Mouse (Mus musculus) liver, adult 2 months (tissue): Measurements from ENCODE around the gene Ece1. TPM values are rescaled to one million over a fixed set of nuclear protein-coding genes. Genes with fewer than 3 reads are reported as not detected.

Experiments used
- DNase-seq: peaks from one replicate; pipeline ENCODE4 v3.0.0-alpha.2; 2011; ENCODE audit warnings: low read depth, low spot score; ENCODE audit errors: extremely low read depth
- H3K27ac ChIP-seq: fragments of 200-500 bp; replicated peaks from 2 replicates; pipeline ENCODE4 v1.5.1; 2012; ENCODE audit warnings: low read depth, mild to moderate bottlenecking, control low read depth, inconsistent platforms, low read length; ENCODE audit not compliant: insufficient read depth
- H3K27me3 ChIP-seq: fragments of 200-500 bp; 2 replicates; pipeline ENCODE4 v1.6.1; 2012; ENCODE audit warnings: mild to moderate bottlenecking, moderate library complexity, low read length, inconsistent platforms; ENCODE audit not compliant: control insufficient read depth, insufficient read depth
- H3K36me3 ChIP-seq: fragments of 200-500 bp; 2 replicates; pipeline ENCODE4 v1.6.1; 2012; ENCODE audit warnings: low read length, inconsistent platforms; ENCODE audit not compliant: control insufficient read depth, insufficient read depth
- H3K4me1 ChIP-seq: fragments of 200-500 bp; 2 replicates; pipeline ENCODE4 v1.6.1; 2011; ENCODE audit warnings: low read length; ENCODE audit not compliant: control insufficient read depth, insufficient read depth
- H3K4me3 ChIP-seq: fragments of 200-500 bp; 2 replicates; pipeline ENCODE4 v1.5.1; 2011; ENCODE audit warnings: low read depth, mild to moderate bottlenecking, control low read depth, low read length, moderate library complexity; ENCODE audit not compliant: insufficient read depth
- H3K79me2 ChIP-seq: fragments of 200-500 bp; 2 replicates; pipeline ENCODE4 v1.6.1; 2012; ENCODE audit warnings: inconsistent platforms, mild to moderate bottlenecking, low read length, moderate library complexity; ENCODE audit not compliant: control insufficient read depth, insufficient read depth
- H3K9ac ChIP-seq: fragments of 200-500 bp; 2 replicates; pipeline ENCODE4 v1.6.1; 2012; ENCODE audit warnings: low read depth, mild to moderate bottlenecking, control low read depth, inconsistent platforms, low read length
- CTCF ChIP-seq: fragments of 200-500 bp; IDR thresholded peaks from 2 replicates; pipeline ENCODE4 v1.5.1; 2011; ENCODE audit warnings: low read depth, low read length, control low read depth
- POLR2A ChIP-seq: fragments of 200-500 bp; IDR thresholded peaks from 2 replicates; pipeline ENCODE4 v1.6.1; 2011; ENCODE audit warnings: low read length, control low read depth; ENCODE audit not compliant: insufficient read depth; ENCODE audit errors: extremely low read depth
- WGBS: fragments of 180-500 bp; shearing (Covaris S2); methylation state at CpG from one replicate; pipeline ENCODE4 v1.1.7; 2018; 5-methylcytosine and 5-hydroxymethylcytosine counted together
- polyA plus RNA-seq: library from polyadenylated mRNA; depleted of rRNA; stranded (reverse); fragments of >200 nt; gene quantifications from 2 replicates; pipeline ENCODE4 v1.2.3, GENCODE M21; 2012
- total RNA-seq: library from RNA; depleted of rRNA; stranded (reverse); fragments of >200 nt; gene quantifications from 2 replicates; pipeline ENCODE4 v1.2.3, GENCODE M21; 2014

The Ece1 gene
- total and polyA plus RNA-seq, 2 experiments = 213 to 630 TPM

DNA sequence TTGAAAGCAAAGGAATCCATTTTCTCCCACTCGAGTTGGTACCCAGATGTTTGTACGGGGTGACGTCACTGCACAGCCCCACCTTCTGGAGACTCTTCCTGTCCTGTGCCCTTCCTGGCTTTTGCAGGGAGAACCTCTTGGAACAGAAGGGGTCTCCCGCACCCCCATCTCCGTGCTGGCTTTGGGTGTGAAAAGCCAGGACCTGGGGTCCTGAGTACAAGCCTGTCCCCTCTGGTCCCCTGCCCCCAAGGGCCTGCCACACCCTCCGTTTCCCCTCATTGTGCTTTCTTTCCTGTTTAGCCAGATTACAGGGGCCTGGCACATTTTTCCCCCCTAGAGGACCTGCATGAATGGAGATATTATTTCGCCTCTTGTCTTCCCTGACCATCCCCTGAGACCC is 58.0 kb downstream of the Ece1 start:
- peak overlapping the region; percentile 79 for H3K27ac ChIP-seq
- TF ChIP-seq POLR2A = no peak
- no peak for TF ChIP-seq CTCF
- no peak overlapping the region for H3K4me3 ChIP-seq
- H3K79me2 ChIP-seq = peaks cover 24% of the 10 kb centered on the region; the same call in 1 of the 2 replicates
- no peaks in the 10 kb centered on the region for H3K4me1 ChIP-seq
- peaks cover 14% of the 10 kb centered on the region; the same call in 1 of the 2 replicates for H3K36me3 ChIP-seq
- 72% methylated on average over 7 of the region's 7 CpGs for WGBS
- no peaks in the 10 kb centered on the region for H3K27me3 ChIP-seq
- no peak for DNase-seq
- no peak overlapping the region for H3K9ac ChIP-seq

DNA sequence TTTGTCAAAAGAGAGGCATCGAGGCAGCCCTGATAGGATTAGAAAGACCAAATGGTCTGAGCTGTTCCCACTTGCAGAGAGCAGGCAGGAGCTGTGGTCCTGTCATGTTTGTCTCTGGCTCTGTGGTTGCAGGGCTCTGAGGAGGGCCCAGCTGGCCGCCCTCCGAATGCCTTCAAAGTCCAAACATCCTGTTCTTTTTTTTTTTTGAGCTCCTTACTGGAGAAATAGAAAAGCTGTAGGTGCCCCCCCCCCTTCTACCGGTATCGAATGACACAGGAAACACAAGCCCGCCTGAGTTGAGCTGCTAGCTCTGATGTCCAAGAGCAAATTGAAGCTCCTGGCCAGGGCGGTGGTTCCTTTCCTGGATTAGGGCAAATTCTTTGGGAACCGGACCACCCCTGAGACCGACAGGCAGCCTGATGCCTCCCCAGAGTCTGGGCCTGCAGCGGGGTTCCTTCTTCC is 58.5 kb downstream of the Ece1 start:
- Histone ChIP-seq H3K27me3 (no peaks in the 10 kb centered on the region), H3K4me3 (peak overlapping the region; percentile 52), H3K27ac (peak overlapping the region; percentile 79), H3K9ac (peak overlapping the region; percentile 61; the same call in 1 of the 2 replicates), H3K36me3 (peaks cover 14% of the 10 kb centered on the region; the same call in 1 of the 2 replicates), H3K4me1 (no peaks in the 10 kb centered on the region), H3K79me2 (peaks cover 24% of the 10 kb centered on the region; the same call in 1 of the 2 replicates)
- no peak for TF ChIP-seq POLR2A
- no peak for DNase-seq
- 56% methylated on average over 10 of the region's 10 CpGs for WGBS

DNA sequence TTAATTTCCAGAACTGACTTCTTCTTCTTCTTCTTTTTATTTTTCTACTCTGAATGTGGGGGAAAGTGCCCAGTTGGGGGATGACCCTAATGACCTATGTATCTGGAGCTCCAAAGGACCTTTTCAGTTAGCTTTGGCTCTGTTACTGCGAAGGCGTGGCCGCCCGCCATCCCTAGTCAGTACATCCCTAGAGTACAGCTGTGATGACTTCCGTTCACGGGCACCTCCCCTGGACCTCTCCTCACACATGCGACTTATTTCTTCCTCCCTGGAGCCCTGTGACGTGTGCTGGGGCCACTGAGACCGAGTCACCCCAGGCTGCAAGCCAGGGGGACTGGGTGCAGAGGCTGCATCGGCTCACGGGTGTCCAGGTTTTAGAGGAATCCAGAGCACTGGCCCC is 59.5 kb downstream of the Ece1 start:
- H3K9ac ChIP-seq = no peak overlapping the region
- no peaks in the 10 kb centered on the region for H3K4me1 ChIP-seq
- H3K27me3 ChIP-seq = no peaks in the 10 kb centered on the region
- H3K36me3 ChIP-seq = peaks cover 17% of the 10 kb centered on the region
- no peak for TF ChIP-seq CTCF
- no peak for TF ChIP-seq POLR2A
- DNase-seq = peak; percentile 46
- H3K79me2 ChIP-seq = peaks cover 20% of the 10 kb centered on the region; the same call in 1 of the 2 replicates
- H3K27ac ChIP-seq = no peak overlapping the region; the same call in 1 of the 2 replicates
- no peak overlapping the region for H3K4me3 ChIP-seq
- WGBS = 51% methylated on average over 11 of the region's 11 CpGs

DNA sequence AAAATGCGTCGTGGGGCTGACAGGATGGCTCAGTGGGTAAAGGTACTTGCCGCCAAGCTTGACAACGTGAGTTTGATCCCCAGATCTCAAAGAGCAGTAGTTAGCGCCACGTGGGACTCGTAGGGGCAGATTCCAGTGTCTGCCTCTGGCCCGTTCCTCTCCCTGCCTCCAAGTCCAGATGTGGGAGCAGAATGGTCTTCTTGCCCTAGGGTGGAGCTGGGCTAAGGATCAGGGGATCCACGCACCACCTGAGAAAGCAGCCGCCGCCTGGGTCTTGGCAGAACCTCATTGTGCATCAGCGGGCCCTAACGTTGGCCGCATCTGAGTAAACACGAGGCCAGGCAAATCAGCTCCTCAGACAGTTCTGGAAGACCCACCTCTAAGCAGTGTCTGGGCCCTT is 61.0 kb downstream of the Ece1 start:
- H3K9ac ChIP-seq = no peak overlapping the region
- no peak overlapping the region for H3K27ac ChIP-seq
- WGBS = 89% methylated on average over 15 of the region's 15 CpGs
- DNase-seq = no peak
- no peaks in the 10 kb centered on the region for H3K27me3 ChIP-seq
- H3K4me1 ChIP-seq = no peaks in the 10 kb centered on the region
- H3K36me3 ChIP-seq = peaks cover 27% of the 10 kb centered on the region
- TF ChIP-seq CTCF (no peak), POLR2A (no peak)
- H3K4me3 ChIP-seq = no peak overlapping the region
- peaks cover 13% of the 10 kb centered on the region; the same call in 1 of the 2 replicates for H3K79me2 ChIP-seq

DNA sequence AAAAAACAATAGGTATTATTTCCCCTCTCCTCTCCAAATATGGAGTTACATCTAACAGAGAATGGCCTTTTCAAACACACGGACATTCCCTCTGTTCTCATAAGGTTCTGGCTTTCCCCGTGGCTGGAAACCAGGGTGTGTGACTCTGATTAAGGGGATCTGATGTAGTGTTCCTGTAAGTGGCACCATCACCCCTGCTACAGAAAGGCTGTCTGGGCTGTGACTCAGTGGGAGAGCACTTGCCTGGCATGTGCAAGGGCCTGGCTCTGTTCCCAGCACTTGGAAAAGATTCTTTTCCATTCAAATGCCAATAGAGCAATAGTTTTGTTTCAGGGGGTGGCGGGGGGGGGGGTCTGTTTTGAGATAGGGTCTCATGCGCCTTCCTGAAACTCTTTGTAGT is 63.1 kb downstream of the Ece1 start:
- WGBS = 84% methylated on average over 4 of the region's 4 CpGs
- Histone ChIP-seq H3K27ac (no peak overlapping the region), H3K36me3 (peaks cover 36% of the 10 kb centered on the region), H3K79me2 (peaks cover 13% of the 10 kb centered on the region; the same call in 1 of the 2 replicates), H3K9ac (no peak overlapping the region), H3K4me1 (peaks cover 8% of the 10 kb centered on the region), H3K4me3 (no peak overlapping the region), H3K27me3 (no peaks in the 10 kb centered on the region)
- no peak for DNase-seq
- TF ChIP-seq CTCF (no peak), POLR2A (no peak)

DNA sequence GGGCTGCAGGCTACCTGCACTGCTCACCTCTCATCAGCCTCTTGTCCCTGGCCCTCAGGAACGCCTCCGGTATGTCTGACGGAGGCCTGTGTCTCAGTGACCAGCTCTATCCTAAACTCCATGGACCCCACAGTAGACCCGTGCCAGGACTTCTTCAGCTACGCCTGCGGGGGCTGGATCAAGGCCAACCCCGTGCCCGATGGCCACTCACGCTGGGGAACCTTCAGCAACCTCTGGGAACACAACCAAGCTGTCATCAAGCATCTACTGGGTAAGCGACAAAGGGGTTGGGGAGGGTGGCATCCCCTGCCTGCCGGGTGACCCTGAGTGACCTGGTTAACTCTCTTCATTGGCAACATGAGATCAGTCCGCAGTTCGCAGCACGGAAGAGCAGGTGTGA is 64.1 kb downstream of the Ece1 start:
- Histone ChIP-seq H3K4me3 (no peak overlapping the region), H3K27me3 (no peaks in the 10 kb centered on the region), H3K36me3 (peaks cover 36% of the 10 kb centered on the region), H3K9ac (no peak overlapping the region), H3K4me1 (peaks cover 11% of the 10 kb centered on the region), H3K27ac (no peak overlapping the region), H3K79me2 (peaks cover 9% of the 10 kb centered on the region; the same call in 1 of the 2 replicates)
- 75% methylated on average over 14 of the region's 14 CpGs for WGBS
- DNase-seq = no peak
- no peak for TF ChIP-seq POLR2A
- no peak for TF ChIP-seq CTCF
